Mouse (Mus musculus) E14TG2a.4 (cell line): ENCODE results near the gene Cops3.

ENCODE experiments used
- CTCF ChIP-seq: conservative IDR thresholded peaks from 2 replicates; pipeline ENCODE4 v1.5.1; 2014; ENCODE audit warnings: low read length
- NANOG ChIP-seq: IDR thresholded peaks from 2 replicates; pipeline ENCODE4 v1.6.1; 2014; ENCODE audit warnings: borderline replicate concordance, low read length, mixed read lengths
- POU5F1 ChIP-seq: IDR thresholded peaks from 2 replicates; pipeline ENCODE4 v1.6.1; 2014; ENCODE audit warnings: low read length, borderline replicate concordance

- TF ChIP-seq CTCF (no peak), POU5F1 (no peak), NANOG (no peak)
Observed at GRCm38 (mm10) chr11:59769738-59770137, 69.9 kb downstream of the Cops3 start.
